Mouse (Mus musculus) gastrocnemius, postnatal 36 days (tissue): Measurements from ENCODE around the gene Tbc1d16. TPM values are rescaled to one million over a fixed set of nuclear protein-coding genes. Genes with fewer than 3 reads are reported as not detected.
A peak's percentile ranks its signal among the peaks of the same experiment; 100 is the strongest.

ENCODE experiments used
- DNase-seq, 2 experiments: peaks; one replicate each; pipeline ENCODE4 v3.0.0; 2022
- intact Hi-C: fragments of 180-260 bp; cut with DNase I; formaldehyde crosslinking; loops from one replicate; pipeline ENCODE4 v1.15.1; 2025
- total RNA-seq, 2 experiments: library from RNA; stranded (reverse); gene quantifications; 2 replicates each; pipeline ENCODE4 v1.2.3; 2021

Tbc1d16 gene
- total RNA-seq, 2 experiments from 2014 or later: 19.2 to 23.2 TPM

- intact Hi-C loops: no loop called here
- DNase-seq: peak; percentile 77
Observed at GRCm38 (mm10) chr11:119210321-119211100, 17.8 kb downstream of the Tbc1d16 start.

DNA sequence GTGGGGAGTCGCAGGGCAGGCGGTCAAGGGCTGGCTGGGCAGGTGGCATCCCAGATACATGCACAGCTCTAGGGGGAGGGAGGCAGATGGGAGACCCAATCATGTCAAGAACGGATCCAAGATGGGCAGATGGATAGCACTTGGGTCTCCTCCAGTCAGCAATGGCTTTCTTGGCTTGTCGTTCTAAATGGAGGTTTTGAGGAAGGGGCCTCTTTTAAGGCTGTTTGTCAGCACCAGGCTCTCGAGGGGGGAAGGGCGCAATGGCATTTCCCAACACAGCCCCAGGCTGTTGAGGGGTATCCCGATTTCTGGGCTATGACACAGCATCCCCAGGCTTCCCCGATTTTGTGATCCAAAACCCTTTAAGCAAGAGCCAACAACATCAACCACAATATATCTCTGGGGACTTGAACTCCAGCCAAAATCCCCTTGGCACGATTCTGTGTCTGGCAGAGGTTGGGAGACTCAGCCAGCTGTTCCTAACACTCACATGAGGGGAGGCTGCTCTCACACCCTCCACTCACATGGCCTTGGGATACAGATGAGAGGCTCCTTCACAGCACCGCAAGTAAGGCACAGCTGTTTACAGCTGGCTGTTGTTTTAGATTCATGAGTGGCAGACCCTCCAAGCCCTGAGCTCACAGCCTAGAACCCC lies 18.8 kb downstream of the Tbc1d16 start:
- DNase-seq: peak; percentile 61 to 66
- intact Hi-C loops: loop anchor here (2.0 kb wide), 1 partner anchor 19 kb away; the partner anchor contains the start of genes Ccdc40 and Tbc1d16

DNA sequence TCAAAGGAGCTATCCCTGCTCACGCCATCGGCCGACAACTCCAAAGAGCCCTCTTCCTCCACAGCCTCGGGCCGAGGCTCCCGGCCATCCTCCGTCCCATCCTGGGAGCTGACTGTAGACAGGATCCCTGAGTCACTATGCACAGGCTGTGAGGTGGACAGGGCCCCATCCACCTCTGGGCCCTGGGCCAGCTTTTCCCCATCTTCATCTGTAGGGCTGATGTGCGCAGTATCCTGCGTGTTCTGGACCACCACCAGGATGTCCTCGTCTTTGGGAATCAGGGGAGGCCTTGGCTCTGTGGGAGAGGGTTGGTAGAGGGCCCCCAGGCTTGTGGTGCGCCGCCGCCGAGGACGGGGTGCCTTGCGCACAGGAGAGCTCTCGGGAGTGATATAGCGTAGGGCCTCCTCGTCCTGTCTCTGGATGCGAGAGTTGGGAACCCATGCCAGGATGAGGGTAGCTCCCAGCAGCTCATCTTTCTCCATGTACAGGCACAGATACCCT lies 19.4 kb downstream of the Tbc1d16 start:
- intact Hi-C loops: loop anchor here (2.0 kb wide), 1 partner anchor 20 kb away; the partner anchor contains the start of genes Ccdc40 and Tbc1d16
- DNase-seq: no peak

GRCm38 (mm10) chr11:119207986-119208385 lies 20.3 kb downstream of the Tbc1d16 start:
- DNase-seq: no peak
- intact Hi-C loops: loop anchor here (2.0 kb wide), 1 partner anchor 21 kb away; the partner anchor contains the start of genes Ccdc40 and Tbc1d16

DNA sequence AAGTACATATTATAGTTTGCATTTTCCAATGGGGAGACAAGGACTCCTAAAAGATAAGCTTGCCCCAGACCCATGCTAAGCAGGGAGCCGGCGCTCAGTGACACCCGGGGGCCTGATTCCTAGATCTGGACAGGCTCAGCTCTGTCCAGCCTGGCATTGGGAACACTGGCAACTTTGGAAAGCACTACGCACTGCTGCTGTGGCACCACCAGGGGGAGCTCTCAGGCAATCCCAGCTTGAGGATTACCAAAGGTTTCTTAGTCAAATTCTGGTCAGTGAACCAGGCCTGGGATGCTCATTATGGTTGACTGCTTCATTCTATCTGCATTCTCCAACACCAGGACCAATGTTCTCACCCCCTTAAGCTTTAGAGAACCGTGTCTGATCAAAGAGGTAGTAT lies 21.7 kb downstream of the Tbc1d16 start:
- intact Hi-C loops: no loop called here

DNA sequence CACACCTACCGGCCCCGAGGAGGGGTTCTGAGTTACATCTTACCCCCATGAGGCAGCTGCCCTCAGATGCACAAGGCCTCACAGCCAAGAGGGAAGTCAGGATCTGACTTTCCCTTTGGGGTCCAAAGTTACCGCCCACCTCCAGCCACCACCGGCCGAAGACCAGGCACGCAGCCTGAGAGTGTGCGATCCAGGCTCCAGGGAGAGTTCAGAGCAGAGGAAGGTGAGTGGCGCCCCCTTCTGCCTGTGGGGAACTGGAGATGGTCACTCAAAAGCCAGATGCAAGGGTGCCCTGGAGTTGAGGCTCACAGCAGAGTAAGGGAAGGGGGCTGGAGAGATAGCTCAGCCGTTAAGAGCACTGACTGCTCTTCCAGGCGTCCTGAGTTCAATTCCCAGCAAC lies 22.6 kb downstream of the Tbc1d16 start:
- DNase-seq: no peak
- intact Hi-C loops: no loop called here

More for the DNA sequence above, 21.7 kb downstream of the Tbc1d16 start:
- peak; percentile 46 to 56 for DNase-seq

DNA sequence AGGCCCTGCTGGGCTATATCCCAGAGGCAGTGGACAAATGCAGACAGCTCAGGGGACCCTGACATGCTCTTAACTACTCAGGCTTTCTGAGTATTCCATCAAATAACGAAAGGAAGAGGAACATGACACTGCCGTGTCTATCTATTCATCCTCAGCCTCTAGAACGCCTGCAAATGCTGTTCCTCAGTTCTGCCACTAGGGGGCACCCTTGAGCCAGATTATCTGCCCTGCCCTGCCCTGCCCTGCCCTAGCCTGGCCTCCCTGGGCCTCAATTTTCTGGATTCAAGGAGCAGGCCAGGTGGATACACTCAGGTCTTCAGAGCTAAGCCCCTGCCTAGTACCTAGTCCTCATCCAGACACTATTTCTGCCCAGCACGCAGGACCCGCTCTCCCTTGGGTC lies 24.9 kb downstream of the Tbc1d16 start:
- intact Hi-C loops: loop anchor here (2.0 kb wide), 1 partner anchor 49 kb away; no protein-coding TSS in a partner anchor
- DNase-seq: no peak

DNA sequence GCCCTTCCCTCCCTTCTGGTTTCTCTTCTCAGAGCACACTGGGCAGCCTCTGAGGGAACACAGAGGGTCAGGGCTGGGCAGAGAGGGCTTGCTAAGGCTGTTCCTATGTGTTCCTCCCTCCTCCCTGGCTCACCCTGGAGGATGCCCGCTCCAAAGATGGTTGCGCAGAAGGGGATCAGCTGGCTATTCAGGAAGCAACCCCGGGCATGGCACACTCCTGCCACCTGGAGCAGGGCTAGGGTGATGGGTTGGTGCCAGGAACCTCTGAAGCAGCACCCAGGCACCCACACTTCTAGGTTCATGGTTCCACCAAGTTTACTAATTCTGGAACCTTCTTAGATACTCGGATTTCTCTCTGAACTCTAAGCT lies 29.1 kb downstream of the Tbc1d16 start:
- DNase-seq: no peak
- intact Hi-C loops: no loop called here

GRCm38 (mm10) chr11:119198564-119199232 lies 29.6 kb downstream of the Tbc1d16 start:
- no peak for DNase-seq
- intact Hi-C loops: no loop called here

GRCm38 (mm10) chr11:119197618-119198563 lies 30.4 kb downstream of the Tbc1d16 start:
- intact Hi-C loops: no loop called here
- DNase-seq: no peak

DNA sequence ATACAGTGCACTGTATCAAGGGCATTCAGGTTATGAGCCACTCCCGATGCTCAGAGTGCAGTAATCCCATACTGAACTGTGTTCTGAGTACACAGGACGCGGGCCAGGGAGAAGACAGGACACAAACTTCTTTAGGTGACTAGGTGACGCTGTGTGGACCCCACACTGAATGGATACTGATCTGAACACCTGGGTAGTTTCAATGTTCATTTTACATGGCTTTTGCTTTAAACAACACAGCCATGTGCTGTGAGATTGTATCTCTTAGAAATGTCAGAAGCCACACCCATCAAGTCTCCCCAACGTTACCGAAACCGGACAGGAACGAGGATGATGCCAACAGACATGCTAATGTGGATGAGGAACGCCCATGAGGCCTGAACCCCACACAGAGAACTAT lies 35.7 kb downstream of the Tbc1d16 start:
- intact Hi-C loops: no loop called here
- no peak for DNase-seq

- DNase-seq: no peak
- intact Hi-C loops: no loop called here
Observed at GRCm38 (mm10) chr11:119192176-119192575, 36.1 kb downstream of the Tbc1d16 start.

- DNase-seq: no peak
- intact Hi-C loops: loop anchor here (2.0 kb wide), 1 partner anchor 157 kb away; no protein-coding TSS in a partner anchor
Observed at GRCm38 (mm10) chr11:119191606-119192081, 36.7 kb downstream of the Tbc1d16 start.

GRCm38 (mm10) chr11:119190498-119190897 lies 37.8 kb downstream of the Tbc1d16 start:
- DNase-seq: peak in 1 of 2 experiments; percentile 51
- intact Hi-C loops: loop anchor here (1.0 to 2.0 kb wide), 2 partner anchors 138 to 156 kb away; no protein-coding TSS in a partner anchor

DNA sequence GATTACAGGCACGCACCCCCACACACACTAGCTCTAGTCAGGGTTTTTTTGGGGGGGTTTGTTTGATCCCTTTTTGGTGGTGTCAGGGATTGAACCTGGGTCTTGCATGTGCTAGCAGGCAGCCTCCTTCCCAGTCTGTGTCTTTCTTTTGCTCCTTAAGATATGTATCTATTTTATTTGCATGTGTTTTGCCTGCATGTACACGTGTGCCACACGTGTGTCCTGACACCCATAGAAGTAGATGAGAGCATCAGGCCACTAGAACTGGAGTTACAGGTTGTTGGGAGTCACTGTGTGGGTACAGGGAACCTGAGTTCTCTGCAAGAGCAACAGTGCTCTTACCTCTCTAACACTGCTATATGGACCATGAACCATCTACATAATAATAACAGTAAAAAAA lies 39.0 kb downstream of the Tbc1d16 start:
- intact Hi-C loops: no loop called here
- DNase-seq: no peak

GRCm38 (mm10) chr11:119188389-119188788 lies 39.9 kb downstream of the Tbc1d16 start:
- intact Hi-C loops: no loop called here
- DNase-seq: no peak

GRCm38 (mm10) chr11:119187800-119188197 lies 40.5 kb downstream of the Tbc1d16 start:
- intact Hi-C loops: no loop called here
- DNase-seq: no peak

DNA sequence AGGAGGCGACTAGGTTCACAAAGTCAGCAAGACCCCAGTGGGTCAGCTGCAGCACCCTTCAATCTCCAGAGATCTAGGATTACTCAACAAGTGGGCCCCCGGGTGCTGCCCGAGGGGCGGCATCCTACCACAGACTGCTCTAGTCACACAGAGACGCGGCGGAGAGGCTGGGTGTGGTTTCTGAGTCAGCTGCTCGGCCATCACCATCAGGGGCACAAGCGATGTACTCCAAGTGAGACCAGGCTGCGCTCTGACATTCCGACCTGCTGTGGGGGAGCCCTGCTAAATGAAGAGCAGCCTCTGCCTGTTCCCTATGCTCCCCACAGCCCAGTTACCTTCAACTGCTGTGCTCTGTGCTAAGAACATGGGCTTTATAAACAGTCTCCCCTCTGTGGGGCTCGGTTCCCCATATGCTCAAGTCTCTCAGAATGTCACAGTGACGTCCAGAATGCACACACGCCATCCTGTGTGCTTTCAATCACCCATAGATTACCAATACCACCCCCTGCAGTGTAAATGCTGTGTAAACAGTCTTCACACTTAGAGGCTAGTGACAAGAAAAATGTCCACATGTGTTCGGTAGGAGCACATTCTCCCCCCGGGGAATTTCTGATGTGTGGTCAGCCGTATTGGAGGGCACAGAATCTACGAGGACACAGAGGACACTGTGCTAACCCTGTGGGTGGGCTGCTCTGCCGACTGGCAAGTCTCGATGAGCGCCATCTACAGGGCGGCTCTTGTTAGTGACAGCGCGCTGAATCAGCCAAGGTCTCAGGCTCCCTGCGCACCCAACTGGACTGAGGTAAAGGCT lies 41.1 kb downstream of the Tbc1d16 start:
- intact Hi-C loops: no loop called here
- peak in 1 of 2 experiments; percentile 48 for DNase-seq

- intact Hi-C loops: no loop called here
- DNase-seq: no peak
Observed at GRCm38 (mm10) chr11:119186381-119186780, 41.9 kb downstream of the Tbc1d16 start.
